Mouse (Mus musculus) G1E (cell line): ENCODE data around the gene Zfp503.

Source experiments
- CTCF ChIP-seq: IDR thresholded peaks from 2 replicates; pipeline ENCODE4 v1.5.1; 2012; ENCODE audit warnings: low read depth, low read length, inconsistent platforms, mixed read lengths
- POLR2AphosphoS5 ChIP-seq: IDR thresholded peaks from 2 replicates; pipeline ENCODE4 v1.6.1; 2012; ENCODE audit warnings: low read depth, low read length, inconsistent platforms; ENCODE audit not compliant: insufficient replicate concordance

- TF ChIP-seq CTCF = no peak
- no peak for TF ChIP-seq POLR2AphosphoS5
Observed at GRCm38 (mm10) chr14:22019949-22020845, 30.8 kb upstream of the Zfp503 start.
